Mouse (Mus musculus) cerebellum, adult 9-10 months (tissue): ENCODE measurements at regions not wholly inside any gene's neighbourhood (a gene's known extent, or its start where the extent isn't known, plus 50 kb on each side); places are given as distances from the start of the nearest gene placed in this dataset.
A peak's percentile ranks its signal among the peaks of the same experiment; 100 is the strongest.

Source experiments
- DNase-seq: peaks from one replicate; pipeline ENCODE4 v3.0.0; 2022

- no peak for DNase-seq
Observed at GRCm38 (mm10) chr3:19747361-19747760, 118.9 kb upstream of the 1700064H15Rik start.

GRCm38 (mm10) chr3:19751946-19752345 is 123.5 kb upstream of the 1700064H15Rik start:
- DNase-seq: no peak

DNA sequence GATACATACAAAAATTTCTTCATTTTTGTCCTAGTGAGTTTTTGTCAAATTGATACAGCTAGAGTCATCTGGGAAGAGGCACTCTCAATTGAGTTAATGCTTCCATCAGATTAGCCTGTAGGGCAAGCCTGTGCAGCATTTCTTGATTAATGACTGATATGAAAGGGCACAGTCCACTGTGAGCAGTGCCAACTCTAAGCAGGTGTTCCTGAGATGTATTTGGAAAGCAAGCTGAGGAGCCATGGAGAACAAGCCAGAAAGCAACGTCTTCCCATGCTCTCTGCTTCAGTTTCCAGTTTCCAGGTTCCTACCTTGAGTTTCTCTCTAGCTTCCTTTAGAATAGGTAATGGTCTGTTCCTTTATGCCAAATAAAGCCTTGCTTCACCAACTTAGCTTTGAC is 125.5 kb upstream of the 1700064H15Rik start:
- DNase-seq: no peak

DNA sequence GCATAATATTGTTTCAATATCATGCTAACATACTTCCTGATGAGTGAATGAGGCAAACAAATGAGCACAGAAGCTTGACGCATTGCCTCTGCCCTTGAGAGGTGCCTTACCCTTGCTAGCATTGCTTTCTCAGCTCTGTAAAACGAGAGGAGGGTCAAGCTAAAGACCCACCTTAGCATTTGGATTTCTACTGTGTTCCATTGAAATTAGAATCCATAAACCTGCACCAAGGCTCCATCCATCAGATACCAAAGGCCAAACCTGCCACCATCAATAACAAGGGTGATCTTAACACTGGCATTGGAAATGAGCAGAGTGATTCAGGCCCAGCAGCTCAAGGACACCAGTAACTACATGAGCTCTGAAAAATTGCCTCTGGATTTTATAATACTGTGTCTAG is 126.2 kb upstream of the 1700064H15Rik start:
- DNase-seq: no peak

- no peak for DNase-seq
Observed at GRCm38 (mm10) chr3:19755136-19755535, 126.7 kb upstream of the 1700064H15Rik start.

DNA sequence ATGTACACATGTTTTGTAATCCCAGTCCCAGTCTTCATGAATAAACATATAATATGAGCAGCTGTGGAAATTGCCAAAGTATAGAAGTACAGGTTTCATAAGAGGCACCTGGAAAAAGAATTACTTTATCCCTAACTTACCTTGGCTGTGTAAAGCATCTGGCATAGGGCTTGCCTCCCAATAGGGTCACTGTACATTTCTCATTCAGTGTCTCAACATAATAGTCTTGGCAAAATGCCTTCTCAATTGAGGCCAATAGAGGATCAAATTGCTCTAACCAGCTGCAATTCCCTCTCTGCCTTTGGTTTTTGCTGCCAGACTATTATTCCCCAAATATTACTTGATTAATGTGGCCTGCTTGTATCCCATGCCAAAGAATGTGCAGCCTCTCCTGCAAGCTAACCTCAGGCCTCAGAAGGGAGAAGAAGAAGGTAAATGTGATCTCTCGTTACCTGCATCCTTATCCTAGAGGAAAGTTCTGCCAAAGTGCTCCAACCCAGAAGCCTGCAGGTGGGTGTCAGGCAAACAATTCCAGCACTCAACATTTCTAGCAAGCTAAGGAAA is 158.2 kb upstream of the Cp start:
- DNase-seq: no peak

GRCm38 (mm10) chr3:19810034-19810433 is 146.8 kb upstream of the Cp start:
- no peak for DNase-seq

DNA sequence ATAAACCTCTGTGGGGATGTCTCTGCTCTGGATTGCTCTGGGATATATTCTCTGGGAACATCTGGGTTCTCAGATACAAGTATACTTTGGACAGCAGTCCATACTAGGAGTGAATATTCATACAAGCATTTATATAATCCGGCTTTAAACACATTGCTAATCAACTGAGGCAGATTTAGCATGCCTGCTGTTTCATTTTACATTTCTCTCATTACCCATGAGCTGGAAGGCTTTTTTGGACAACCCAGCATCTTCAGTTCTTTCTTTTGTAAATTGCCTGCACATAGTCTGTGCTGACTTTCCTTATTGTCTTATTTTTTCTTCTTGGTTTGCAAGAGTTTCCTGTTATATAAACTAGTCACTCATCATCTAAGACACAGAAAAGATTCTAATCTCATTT is 131.9 kb upstream of the Cp start:
- no peak for DNase-seq

GRCm38 (mm10) chr3:19828518-19829246 is 128.2 kb upstream of the Cp start:
- no peak for DNase-seq

GRCm38 (mm10) chr3:19829752-19830151 is 127.1 kb upstream of the Cp start:
- DNase-seq: no peak

DNA sequence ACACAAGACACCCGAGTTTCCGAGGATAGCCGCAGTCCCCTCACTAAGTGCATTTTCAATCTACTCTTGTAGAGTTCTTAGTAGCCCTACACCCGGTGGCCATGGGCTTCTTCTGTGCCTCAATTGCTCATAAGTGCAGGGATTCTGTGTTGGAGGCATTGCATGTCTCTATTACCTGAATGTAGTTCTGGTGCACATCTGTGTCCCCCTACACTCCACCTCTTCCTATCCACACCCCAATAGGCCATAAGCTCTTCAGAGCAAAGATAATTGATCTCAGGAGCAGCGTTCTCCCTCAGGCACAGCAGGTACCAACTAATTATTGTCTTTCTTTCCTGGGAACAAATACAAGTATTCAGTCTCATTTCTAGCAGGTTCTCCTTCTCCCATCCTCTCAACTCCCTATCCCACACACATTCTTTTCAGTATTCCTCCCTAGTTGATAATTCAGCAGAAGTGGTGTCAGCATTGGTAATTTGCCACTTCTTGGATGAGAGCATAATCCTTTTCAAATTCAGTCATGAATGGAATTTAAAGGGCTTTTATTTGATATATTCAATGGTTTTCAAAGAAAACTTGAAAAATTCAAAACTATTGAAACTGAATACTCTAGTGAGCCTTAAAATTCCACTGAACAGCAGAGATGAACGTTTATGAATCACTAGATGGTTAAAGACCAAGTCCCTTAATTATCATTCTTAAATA is 108.7 kb upstream of the Cp start:
- DNase-seq: no peak

GRCm38 (mm10) chr3:19848736-19849269 is 108.1 kb upstream of the Cp start:
- no peak for DNase-seq

DNA sequence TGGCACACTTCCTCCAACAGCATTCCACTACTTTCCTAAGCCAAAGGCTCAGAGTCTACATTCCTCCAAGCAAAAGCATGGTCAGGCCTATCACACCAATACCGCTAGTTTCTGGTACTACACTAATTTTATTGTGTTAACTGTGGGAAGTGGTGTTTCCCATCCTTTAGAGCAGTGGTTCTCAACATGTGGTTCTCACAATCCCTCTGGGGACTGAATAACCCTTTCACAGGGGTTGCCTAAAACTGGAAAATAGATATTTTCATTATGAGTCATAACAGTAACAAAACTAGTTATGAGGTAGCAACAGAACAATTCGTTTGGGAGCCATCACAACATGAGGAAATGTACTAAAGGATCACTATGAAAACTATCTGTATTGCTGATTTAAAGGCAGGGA is 74.2 kb upstream of the Cp start:
- no peak for DNase-seq

- DNase-seq: no peak
Observed at GRCm38 (mm10) chr3:19888405-19888804, 68.4 kb upstream of the Cp start.

- DNase-seq: no peak
Observed at GRCm38 (mm10) chr3:19894258-19894629, 62.6 kb upstream of the Cp start.

- DNase-seq: peak; percentile 97
Observed at GRCm38 (mm10) chr3:19894630-19895578, 62.0 kb upstream of the Cp start.

GRCm38 (mm10) chr3:19895755-19896154 is 61.1 kb upstream of the Cp start:
- no peak for DNase-seq

DNA sequence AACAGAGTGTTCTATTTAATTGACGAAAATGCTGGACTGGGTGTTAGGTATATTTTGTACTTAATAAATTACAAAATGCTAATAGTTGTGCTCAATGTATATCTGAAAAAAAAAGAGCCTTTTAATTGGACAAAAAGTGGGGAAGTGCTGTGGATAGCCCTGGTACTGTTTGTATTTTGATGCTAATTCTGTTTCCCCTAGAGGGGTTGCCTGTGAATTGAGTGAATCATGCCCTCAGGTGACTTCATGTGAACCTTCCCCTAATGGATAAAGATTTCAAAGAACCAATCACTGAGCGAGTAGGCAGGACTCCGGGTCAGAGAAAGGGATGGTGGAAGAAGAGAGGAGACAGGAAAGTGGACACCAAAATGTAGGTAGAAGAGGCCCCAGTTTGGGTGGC is 59.7 kb upstream of the Cp start:
- DNase-seq: no peak

GRCm38 (mm10) chr3:19902226-19902625 is 54.6 kb upstream of the Cp start:
- no peak for DNase-seq

- peak; percentile 31 for DNase-seq
Observed at GRCm38 (mm10) chr3:19904446-19905275, 52.2 kb upstream of the Cp start.
